Comparison of ENCODE assay signal across 1 mouse cellular context in genomic region chr11:102086331-102086730, GRCm38 (mm10).
TF ChIP-seq lines count a peak whose summit lies in the region.

No protein-coding gene starts in this region.

TF ChIP-seq in MEL, 35 proteins besides CTCF, POLR2A, EP300 and RAD21 (continued from another document):
- no peak for TF ChIP-seq USF1 (IDR thresholded peaks at IDR 0.05; ENCODE audit: low read depth, low read length)
- TF ChIP-seq MAZ (IDR thresholded peaks at IDR 0.05; ENCODE audit: low read depth, low read length): no peak
- no peak for TF ChIP-seq POLR2AphosphoS2 (IDR thresholded peaks at IDR 0.05; ENCODE audit: low read length)
